Mouse (Mus musculus) layer of hippocampus, adult 9-10 months (tissue): ENCODE results near the gene Cacna2d4.
"Not testable (repeated sequence)": the region's sequence is repeated elsewhere in the genome, so short reads cannot be mapped to it uniquely, and the experiment has no call there.

ENCODE experiments used
- DNase-seq: peaks from one replicate; pipeline ENCODE4 v3.0.0; 2022; ENCODE audit warnings: low spot score

Cacna2d4 gene

DNA sequence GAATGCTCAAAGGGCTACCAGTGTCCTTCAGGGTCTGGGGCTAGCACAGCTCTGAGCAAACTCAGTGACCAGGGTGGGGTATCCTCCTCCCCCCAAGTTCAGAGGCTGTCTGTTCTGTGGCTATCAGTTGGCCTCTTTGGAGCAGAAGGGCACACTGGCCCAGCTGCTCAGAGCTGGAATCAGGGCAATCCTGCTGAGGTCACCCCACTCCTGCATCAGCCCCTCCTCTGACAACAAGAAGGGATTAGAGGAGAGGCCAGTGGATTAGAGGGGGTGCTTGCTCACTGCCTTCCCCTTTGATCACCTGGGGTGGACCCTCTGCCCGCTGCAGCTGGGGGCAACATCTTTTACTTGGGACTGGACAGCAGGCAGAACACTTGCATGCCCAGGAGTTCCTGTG lies at the start of gene Cacna2d4:
TSS of gene Cacna2d4 (plus strand) at position 286 of the 400 bp plus-strand sequence.
- no peak for DNase-seq

DNA sequence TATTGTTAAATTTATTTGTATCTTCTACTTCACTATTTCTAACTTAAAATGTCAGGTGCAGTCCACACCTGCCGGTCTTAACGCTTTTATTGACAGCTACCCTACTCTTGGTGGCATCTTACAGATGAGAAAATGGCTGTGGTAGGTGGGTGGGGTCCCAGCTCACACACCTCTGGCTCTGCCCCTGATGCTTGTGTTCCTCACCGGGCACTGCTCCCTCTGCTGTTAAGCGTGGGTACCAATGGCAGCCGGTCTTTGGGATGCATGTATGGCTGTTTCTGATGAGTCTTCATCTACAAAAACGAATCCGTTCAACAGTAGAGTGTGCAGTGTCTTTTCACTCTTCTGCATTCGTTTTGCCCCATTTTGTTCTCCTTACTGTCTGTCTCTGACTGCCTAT lies 49.7 kb upstream of the Cacna2d4 start:
- no peak for DNase-seq

DNA sequence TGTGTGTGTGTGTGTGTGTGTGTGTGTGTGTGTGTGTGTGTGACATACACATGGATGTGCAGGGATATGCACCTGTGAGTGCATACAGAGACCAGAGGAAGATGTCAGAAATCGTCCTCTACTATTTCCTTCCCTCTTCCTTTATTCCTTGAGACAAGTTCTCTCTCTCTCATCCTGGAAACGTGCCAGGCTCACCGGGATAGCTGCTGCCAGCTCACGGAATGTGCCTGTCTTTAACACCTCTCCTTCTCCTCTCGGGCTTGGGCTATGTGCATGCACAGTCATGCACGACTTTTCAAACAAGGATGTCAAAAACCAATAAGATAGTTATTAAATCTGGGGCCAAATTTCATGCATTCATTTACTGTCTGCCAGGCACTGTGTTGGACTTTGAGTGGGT lies 48.7 kb upstream of the Cacna2d4 start:
- no peak for DNase-seq

DNA sequence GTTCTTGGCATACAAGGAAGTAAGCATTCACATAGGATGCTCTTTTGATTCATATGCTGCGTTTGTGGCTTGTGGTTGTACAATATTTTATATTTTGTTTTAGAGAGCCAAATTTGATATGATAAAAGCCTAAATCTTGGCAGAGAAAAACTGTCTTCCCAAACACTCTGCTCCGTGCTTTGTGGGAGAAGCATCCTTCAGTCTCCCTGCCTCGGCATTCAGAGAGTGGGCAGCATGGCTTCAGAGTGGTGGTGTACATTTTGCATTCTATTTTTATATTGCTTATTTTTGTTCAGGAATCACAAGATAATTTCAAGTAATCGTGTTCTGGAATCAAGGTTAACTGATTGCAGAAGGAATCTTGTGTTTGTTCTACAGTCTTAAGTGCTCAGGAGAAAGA lies 44.8 kb upstream of the Cacna2d4 start:
- DNase-seq: no peak

DNA sequence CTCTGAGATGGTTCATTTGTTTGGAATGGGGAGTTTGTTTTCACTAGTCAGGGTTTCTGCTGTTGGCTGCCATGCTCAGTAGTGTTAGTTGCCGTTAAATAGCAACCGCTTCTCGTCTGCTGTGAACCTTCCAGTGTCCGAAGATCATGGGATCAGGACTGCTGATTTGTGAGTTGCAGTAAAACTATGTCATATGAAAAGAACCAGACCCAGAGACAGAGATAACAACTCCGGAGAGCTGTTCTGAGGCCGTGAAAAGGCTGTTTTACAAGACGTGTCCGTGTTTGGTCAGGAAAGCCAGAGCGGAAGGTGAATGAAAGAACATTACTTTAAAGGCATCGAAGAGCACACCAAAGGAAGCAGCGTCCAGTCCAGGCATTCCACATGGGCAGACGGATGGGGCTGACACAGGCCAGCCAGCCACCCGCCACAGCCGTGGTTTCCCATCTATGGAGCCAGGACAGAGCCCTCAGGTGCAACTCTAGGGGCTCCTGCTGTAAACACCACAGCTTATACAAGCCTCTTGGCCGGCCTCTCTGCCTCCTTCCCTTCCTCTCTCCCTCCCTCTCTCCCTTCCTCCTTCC lies 42.7 kb upstream of the Cacna2d4 start:
- no peak for DNase-seq

DNA sequence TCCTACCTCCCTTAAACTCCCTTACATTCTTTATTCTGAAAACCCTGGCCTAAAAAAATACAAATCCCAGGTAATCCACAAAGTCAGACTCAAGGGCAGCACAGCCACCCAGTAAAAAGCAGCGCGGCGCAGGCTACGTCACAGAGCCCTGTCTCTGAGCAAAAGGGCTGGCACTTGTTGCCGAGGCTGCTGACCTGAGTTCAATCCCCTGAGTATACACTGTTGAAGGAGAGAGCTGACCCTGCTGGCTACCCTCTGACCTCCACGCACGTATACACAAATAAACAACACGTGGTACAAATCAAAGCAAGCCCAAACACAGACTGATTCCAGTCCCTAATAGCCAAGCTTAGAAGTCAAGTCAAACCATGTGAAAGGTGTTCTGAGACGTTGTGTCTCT lies 42.2 kb upstream of the Cacna2d4 start:
- no peak for DNase-seq

DNA sequence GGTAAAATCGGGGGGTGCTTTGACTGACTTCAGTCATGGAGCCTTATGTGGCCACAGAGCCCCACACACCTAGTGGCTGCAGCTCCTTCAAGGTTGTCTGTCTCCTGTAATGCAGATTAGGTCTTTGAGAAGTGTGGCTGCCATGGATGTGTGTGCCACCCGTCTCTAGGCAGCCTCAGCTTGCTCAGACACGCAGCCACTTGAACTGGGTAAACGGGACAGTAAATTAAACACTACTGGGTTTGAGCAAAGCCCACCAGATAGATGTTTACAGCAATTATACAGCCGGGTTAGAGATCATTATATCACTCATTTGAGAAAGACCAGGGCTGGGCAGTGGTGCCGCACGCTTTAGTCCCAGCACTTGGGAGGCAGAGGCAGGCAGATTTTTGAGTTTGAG lies 41.7 kb upstream of the Cacna2d4 start:
- DNase-seq: no peak

DNA sequence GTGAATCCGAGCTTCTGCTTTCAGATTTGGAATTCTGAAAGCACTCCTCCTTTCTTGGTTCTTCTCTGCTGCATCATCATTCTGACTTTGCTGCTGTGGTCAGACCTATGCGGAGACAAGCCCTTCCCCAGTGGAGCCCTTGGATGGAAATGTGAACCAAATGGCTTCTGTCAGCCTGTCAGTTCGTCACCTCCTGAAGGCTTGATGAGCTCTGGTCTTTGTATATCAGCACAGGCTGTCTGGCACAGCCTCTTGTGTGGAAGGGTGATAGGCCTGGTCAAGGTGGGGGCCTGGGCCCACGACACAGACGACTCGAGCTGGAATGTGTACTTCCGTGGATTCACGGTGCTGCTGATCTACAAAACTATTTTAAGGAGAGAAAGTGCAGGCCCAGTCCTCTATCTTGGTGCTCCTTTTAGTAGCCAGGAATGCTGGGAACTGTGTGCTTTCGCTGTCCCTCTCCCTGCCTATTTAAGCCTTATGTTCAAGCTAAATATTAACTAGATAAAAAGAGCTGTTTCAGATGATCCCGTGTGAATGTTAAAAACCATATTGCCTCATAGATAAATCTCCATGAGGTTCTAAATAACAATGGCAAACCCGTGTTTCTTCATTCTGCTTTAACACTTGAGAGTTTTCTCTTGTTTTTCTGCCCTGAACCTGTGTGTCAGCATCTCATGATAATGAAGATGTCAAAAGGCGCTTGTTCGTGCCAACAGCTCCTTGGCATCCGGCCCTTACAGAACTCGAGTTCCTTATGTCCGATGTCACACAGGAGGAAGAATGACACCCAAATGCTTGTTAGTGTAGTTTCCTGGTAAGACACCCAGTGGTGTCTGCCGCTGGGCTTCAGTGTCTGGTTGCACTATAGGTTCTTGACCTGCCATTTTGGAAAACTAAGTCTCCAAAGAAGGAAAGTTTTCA lies 39.7 kb upstream of the Cacna2d4 start, which contains the start of gene Cacna1c:
TSS of gene Cacna1c (minus strand) at position 37 of the 924 bp plus-strand sequence.
- DNase-seq: no peak

DNA sequence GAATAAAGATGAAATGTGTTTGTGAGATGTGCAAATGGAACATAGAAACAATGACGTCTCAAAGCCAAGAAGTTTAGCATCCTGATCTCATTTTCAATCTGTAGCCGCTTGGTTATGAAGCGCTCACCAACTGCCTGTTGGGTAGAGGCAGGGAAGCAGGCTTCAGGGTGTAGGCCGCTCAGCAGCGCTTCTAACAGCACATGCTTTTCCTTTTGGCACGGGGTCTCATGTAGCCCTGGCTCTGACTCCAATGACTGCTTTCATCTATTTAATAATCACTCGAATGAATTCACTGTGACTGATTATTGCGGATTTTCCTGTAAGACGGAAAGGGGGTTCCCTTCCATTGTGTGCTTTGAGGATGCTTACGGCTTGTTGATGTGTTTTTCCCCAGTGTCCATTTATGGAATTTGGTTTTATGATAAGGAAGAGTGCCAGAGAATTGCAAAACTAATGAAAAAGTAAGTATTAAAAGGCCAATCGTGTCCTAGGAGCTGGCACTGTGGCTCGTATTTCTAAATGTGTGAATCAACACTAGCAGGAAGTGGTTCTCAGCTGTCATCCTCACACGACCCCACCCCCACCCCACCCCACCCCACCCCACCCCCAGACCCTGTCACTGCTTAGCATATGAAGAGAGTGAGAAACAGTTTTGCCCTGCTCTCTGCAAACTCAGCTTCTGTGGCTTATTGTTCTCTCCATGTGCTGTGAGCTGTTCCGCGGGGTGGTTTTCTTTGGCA lies 37.6 kb upstream of the Cacna2d4 start:
- no peak for DNase-seq

DNA sequence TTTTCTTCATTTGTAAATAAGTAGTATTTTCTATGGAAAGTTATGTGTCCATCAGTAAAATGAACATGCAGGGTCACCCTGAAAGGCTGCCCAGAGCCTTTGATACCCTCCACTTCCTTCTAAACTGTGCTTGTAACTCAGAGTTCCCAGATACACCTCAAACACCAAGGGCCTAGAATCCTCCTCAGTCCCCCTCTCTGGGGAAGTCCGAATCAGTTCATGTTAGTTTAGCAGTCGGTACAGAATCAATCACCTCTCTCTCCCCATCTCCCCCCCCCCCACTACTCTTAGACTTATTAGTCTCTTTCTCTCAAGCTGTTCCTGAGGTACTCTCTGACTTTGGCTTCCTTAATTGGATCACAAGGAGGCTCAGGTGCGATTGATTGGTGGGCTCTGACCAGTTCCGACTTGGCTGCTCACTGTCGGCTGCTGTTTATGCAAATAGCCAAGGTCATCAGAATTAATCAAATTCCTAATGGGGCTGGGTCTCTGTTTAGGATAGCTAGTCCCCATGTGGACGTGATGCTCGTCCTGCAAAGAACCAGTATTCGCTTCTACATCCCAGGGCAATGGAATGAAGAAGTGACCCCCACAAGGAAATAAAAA lies 36.9 kb upstream of the Cacna2d4 start:
- DNase-seq: no peak

DNA sequence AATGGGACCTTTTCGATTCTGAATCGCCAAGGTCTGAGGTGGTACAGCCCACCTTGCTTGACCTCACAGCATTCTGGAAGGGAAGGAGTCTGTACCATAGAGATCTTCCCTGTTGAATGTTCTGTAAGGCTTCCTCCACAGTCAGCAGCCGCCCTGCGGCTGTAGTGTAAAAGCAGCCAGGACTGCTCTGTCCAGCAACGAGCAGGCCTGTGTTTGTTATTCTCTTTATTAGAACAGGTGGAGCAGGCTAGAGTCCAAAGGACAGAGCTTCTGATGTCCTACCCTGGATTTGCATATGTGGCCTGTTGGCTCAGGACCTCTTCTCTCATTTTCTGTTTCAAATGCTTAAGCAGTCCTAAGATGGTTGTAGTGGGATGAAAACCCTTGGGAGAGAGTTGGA lies 36.0 kb upstream of the Cacna2d4 start:
- DNase-seq: no peak

DNA sequence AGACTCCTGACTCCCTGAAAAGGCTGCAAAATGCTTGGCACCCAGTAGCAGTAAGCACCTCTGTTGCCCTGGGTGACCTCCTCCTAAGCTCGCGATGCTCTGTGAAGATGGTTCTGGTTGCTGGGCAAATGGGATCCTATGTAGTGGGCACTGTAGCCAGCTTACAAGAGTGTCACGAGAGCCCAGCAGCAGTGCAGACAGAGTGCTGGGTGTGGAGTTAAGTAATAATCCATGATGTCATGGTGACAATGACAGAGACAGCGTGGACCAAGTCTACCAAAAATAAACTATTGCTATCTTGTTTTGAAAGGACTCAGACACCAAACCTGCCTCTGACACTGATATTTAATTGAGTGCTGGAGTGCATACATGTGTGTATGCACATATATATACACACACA lies 34.8 kb upstream of the Cacna2d4 start:
- no peak for DNase-seq

DNA sequence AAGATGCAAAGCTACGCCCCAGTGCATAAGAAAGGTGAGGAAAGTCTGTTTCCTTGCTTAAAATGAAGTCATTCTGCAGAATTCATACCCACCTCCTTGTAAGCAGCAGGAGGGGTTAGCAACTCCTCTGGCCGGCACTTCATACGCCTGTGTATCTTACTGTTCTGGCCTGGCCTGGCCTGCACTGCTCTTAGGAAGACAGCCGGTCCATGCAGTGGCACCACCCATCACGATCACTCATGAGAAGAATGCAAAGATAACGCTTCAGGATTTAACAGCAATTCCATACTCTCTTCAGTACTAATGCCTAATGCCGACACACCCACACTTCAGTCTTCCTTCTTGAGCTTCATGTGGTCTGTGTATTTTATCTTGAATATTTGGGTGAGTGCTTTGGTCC lies 32.0 kb upstream of the Cacna2d4 start:
- DNase-seq: no peak

DNA sequence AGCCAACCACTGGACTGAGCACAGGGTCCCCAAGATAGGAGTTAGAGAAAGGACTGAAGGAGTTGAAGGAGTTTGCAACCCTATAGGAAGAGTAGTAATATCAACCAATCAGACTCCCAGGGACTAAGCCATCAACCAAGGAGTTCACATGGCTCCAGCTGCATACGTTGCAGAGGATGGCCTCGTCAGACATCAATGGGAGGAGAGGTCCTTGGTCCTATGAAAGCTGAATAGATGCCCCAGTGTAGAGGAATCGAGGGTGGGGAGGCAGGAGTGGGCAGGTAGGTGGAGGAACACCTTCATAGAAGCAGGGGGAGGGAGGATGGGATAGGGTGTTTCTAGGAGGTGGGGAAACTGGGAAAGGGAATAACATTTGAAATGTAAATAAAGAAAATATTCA lies 31.4 kb upstream of the Cacna2d4 start:
- DNase-seq: no peak

DNA sequence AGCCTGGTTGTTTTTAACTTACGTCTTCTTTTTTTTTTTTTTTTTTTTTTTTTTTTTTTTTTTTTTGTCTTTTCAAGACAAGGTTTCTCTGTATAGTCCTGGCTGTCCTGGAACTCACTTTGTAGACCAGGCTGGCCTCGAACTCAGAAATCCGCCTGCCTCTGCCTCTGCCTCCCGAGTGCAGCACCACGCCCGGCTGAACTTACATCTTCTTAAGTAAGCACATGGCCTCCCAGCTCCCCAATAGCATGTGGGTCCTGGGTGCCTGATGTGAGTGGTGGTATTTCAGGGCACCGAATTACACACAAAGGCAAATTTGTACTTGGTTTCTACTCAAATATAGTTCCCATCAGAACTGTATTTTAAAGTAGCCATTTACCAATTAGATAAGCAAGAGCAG lies 30.3 kb upstream of the Cacna2d4 start:
- DNase-seq: not testable (repeated sequence)

DNA sequence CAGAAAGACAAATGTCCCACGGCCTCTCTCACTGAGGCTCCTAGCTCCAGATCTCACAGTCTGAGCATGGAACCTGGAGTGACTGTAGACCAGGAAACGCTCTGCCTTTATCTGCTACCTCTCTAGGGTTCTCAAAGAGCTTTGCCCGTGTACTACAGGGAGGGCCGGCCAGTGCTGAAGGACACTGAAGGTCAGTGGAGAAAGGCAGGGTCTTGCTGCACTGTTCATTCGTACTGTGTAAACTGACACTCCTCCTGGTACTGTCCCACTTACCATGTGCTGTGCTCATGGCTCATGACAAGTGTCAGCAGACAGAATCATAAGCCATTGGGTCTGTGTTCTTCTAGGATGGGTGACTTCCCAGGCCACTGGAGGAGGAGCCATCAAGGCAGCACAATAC lies 23.0 kb upstream of the Cacna2d4 start:
- no peak for DNase-seq

DNA sequence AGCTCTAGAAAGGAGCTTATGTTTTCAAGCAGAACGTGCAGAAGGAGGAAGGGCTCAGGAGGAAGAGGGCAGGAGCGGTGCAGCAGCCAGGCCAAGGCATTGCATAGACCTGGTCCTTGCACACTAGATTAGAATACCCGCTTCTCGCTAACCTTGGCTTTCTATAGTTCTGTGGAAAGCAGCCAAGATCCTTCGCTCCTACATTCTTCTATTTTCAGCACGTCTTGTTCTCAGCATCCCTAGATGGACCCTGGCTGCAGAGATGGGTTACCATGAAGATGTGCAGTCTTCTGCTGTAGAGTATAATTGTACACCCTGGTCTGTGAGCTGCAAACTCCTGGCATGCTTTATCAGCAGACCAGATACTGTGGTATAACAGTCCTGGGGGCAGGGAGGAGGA lies 22.1 kb upstream of the Cacna2d4 start:
- DNase-seq: no peak

DNA sequence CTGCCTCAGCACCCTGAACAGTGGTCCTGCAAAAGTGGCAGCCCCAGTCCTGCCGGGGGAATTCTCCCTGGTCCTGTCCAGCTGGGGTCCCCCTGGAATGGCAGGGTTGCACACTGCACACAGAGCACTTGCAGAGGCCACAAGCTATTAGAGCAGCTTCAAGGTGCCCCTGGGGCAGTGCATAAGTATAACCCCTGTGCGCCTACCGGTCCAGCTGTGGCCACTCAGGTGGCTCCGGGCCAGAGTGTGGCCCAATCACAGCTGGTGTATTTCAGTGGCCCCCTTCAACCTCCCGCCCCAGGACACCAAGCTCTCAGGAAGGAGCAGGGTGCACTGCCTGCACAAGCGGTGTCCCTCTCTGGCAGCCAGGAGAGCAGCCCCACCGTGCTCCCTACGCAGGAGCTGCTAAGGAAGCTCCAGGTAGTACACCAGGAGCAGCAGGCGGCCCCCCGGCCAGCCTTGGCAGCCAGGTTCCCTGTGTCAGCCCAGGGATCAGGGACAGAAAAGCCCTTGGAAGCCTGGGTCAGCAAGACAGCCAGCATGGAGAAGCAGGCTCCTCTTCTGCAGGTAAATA lies 21.2 kb upstream of the Cacna2d4 start:
- DNase-seq: no peak

DNA sequence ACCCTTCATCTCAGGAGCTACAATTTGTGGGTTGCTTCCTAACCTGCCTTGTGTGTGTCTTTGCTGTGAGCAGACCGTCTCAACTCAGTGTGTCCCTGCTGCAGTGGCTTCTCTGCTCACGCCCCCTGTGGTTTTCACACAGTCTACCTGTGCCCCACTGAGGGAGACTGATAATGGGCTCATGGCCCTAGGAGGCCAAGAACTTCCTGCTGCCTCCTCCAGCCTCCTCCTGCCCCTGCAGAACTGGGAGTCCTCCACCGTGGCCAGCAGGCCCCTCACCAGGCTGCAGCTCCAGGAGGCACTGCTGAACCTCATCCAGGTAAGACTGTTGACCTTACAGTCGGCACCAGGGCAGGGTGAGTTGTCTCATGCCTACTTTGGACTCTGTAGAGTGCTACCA lies 18.7 kb upstream of the Cacna2d4 start:
- DNase-seq: no peak

DNA sequence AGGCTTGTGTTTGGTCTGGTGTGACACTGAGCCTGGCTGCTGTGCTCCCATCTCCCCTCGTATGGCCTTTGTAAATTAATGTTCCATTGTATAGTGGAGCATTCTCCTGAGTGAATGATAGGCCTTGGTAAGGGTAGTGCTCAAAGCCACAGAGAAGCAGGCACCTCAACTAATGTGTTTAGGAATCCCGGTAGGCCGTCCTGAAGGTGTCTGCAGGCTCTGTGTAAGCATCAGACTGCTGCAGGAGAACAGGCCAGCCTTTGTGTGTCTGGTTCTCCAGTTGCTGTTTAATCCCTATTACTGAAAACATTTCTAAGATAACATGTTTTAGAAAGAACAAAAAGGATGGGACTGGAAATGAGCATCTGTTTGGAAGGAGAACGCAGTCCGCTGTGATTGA lies 17.7 kb upstream of the Cacna2d4 start:
- DNase-seq: no peak

DNA sequence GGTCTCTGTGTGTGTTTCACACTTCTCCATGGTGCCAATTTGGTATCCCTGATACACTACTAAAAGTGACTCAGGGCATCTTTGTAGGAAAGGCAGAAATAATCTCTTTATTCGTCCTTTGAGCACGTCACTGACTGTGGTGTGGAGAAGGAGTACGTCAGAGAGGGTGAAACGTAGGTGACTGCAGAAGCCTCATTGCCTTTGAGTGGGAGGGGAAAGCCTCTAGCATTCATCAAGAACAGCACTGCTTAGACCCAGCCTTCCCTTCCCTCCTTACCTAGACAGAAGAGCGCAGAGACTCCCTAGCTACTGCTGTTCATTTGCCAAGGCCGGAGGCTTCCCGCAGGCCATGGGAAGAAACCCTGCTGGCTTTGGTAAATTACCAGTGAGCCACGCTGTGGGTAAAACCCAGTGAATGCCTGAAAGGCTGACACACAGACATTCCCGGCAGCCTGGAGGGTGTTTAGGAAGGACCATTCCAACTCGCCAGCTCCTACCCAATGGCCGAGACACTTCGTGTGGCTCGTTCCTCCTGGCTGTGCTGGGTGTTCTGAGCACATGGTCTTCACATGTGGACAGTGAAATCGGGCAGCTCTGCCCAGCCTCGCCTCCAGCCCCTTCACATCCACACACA lies 17.0 kb upstream of the Cacna2d4 start:
- DNase-seq: no peak

DNA sequence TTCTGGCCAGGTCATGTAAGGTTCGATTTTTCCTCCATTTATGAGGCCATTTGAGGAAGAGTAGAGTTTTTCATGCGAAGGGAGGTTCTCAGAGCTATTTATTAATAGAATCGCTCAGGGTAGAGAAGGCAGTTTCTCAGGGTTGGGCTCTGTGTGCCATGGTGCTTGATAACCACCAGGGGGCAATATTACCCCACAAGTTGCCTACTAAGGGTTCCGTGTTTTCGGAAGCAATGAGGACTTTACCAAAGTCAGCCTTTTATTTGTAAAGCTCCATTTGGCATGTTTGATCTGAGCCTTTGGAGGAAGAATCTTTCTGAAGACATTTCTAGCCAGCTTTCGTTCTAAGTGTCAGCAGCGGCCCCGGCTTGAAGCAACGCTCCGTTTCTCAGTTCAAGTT lies 16.0 kb upstream of the Cacna2d4 start:
- no peak for DNase-seq
